Mouse (Mus musculus): ENCODE results near the gene Son.

Gene Son

GRCm38 (mm10) chr16:91647461-91648219, at the start of gene Son:
Son (plus strand) TSS chr16:91647506.
- peak; percentile 98 for DNase-seq (ENCODE audit: low read depth)

DNA sequence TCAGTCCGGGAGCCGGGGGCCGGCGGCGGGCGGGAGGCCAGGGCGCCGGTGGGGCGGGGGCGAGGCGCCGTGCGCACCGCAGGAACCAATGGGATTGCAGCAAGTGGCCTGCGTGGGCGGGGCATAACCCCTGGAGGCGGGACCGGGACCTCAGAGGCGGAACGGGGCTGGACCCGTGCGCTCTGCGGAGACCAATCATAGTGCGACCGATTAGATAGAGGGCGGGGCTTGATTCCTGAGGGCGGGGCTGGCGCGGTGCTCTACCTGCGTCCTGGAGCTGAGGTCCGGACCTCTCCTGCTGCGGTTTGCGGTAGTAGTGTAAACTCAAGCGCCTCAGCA, 49.7 kb upstream of the Son start, which contains the start of gene Tmem50b:
Tmem50b (minus strand) TSS at position 129 of the 339 bp plus-strand sequence.
- DNase-seq (ENCODE audit: low read depth), result peak; percentile 97

DNA sequence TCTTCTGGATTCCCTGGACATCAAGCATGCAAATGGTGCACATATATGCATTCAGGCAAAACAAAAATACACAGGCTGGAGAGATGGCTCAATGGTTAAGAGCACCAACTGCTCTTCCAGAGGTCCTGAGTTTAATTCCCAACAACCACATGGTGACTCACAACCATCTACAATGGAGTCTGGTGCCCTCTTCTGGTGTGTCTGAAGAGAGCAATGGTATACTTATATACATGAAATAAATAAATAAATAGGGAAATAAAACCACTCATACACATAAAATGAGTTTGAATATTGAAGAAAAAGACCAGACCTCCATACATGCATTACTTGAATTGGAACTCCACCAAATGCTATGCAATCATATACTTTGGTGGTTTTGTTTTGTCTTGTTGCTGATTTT, 48.1 kb upstream of the Son start:
- DNase-seq (ENCODE audit: low read depth), result peak; percentile 62

DNA sequence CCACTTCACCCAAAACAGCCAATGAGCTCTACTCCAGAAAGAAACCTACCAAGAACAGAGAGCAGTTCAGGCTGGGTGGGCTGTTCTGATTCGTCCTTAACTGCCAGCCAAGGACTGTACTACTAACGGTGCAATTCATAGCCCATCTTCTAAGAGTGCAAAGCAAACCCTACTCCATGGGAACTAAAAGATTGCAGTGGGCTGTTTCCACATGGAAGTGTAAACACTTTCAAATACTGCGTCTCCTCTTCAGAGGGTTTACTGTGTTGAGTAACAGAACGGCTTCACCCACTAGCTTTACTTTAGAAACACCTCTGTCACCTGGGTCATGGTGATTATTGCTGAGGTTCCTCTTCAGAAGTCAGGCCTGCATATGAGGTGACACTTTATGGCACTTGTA, 46.2 kb upstream of the Son start:
- no peak for DNase-seq (ENCODE audit: low read depth)

- no peak for DNase-seq (ENCODE audit: low read depth)
Measured at GRCm38 (mm10) chr16:91601693-91602092, 45.6 kb upstream of the Son start.

DNA sequence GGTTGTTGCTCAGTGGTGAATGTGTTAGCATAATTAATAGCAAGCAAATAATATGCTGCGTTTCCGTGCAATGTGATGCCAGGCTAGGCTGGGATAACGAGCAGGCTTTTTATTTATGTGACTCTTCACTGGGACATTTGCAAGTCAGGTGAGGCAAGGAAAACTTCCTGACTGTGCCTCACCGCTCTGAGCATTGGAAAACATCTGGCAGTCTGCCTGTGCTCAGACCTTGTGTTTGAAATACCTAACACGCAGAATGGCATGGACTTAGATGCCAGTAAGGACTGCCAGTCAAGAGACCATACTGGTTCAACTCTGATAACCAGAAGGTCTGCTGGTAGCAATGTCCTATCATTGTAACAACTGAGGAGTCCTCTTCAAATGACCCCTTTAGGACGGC, 42.1 kb upstream of the Son start:
- DNase-seq (ENCODE audit: low read depth), result no peak

- peak; percentile 87 for DNase-seq (ENCODE audit: low read depth)
Measured at GRCm38 (mm10) chr16:91606958-91607357, 40.3 kb upstream of the Son start.

- peak; percentile 65 for DNase-seq (ENCODE audit: low read depth)
Measured at GRCm38 (mm10) chr16:91609501-91610245, 37.6 kb upstream of the Son start.

DNA sequence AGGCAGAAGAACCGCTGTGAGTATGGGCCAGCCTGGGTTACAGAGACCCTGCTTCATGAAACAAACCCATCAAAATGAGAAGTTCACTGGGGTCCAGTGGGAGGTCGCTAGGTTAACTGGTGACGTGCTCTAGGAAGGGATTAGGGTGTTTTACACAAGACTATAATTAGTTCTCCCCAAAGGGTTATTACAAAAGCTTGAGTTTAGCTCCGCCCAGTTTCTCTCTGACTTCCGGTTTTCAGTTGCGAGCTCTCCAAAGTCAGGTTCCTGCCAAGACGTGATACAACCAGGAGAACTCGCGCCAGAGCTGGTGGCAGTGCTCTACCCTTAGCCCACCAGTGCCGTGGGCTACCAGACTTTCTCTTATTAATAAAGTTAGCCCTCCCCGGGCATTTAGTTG, 36.1 kb upstream of the Son start:
- DNase-seq (ENCODE audit: low read depth), result peak; percentile 64

DNA sequence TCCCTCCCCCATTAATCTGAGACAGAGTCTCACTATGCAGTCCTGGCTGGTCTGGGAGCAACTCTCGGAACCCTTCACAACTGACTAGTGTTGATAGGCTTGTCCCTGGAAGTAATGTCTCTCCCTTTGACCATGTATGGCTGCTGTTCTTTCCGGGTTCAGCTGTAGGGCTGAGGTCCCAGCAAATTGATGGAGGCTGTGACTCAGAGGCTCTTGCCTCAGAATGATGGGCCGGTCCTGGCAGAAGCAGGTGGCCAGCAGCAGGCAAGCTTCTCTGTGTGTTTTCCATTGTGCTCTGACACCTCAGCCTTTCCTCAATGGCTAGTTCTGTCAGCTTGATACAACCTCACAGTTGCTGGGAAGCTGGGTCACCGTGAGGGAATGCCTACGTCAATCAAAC, 34.8 kb upstream of the Son start:
- DNase-seq (ENCODE audit: low read depth), result peak; percentile 58

GRCm38 (mm10) chr16:91614552-91614951, 32.8 kb upstream of the Son start:
- peak; percentile 53 for DNase-seq (ENCODE audit: low read depth)

GRCm38 (mm10) chr16:91618511-91619501, 28.5 kb upstream of the Son start, which contains the start of gene Dnajc28:
Dnajc28 (minus strand) TSS chr16:91619026.
- DNase-seq (ENCODE audit: low read depth), result peak; percentile 76

DNA sequence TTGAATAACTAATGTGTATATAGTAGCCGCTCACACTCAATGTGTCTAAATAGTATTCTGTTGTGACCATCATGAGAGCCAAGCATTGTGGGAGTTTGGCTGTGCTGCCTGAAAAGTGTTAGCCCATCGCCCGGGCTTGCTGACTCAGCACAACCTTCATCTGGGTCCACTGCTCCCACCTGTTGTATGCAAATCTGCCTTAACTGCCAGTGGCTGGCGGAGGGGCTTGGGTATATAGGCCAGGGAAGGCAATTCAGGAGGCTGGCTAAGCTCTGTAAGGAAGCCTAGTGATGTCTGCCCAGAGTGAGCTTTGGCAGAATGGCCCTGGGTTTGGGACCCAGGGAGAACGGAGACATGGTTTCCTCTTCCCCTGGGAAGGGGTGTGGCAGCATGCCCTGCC, 27.1 kb upstream of the Son start:
- DNase-seq (ENCODE audit: low read depth), result no peak

GRCm38 (mm10) chr16:91620991-91621390, 26.3 kb upstream of the Son start:
- no peak for DNase-seq (ENCODE audit: low read depth)

DNA sequence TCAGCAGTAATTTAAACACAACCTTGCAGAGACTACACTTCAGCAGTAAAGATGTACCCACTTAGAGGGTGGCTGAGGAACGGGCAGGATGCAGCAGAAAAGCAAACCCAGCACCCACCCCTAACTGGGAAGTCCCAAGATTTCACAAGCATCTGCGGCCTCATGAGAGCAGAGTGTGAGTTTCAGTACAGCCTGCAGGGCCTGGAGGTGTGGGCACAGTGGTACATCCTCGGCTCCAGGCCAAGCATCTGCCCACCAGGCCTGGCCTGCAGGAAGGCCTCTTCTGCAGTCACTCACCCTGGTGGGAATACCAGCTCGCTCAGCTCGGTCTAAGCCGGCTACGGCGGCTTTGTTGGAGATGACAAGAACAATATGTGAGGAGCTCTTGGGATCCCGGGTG, 24.2 kb upstream of the Son start:
- no peak for DNase-seq (ENCODE audit: low read depth)

DNA sequence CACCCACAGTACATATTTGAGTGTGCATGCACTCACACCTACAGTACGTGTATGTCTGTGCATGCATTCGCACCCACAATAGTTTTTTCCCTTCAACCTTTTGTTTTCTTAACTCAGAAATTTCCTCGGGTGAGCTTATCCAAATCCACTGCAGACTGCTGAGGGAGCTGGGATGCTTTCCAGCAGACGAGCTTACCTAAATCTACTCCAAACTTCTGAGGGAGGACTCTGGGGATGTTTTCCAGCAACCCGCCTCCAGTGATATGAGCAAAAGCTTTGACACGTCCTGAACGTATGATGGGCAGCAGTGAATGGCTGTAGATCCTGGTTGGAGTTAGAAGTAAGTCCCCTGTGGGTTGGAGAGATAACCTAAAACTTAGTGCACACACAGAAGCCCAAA, 19.5 kb upstream of the Son start:
- DNase-seq (ENCODE audit: low read depth), result no peak

DNA sequence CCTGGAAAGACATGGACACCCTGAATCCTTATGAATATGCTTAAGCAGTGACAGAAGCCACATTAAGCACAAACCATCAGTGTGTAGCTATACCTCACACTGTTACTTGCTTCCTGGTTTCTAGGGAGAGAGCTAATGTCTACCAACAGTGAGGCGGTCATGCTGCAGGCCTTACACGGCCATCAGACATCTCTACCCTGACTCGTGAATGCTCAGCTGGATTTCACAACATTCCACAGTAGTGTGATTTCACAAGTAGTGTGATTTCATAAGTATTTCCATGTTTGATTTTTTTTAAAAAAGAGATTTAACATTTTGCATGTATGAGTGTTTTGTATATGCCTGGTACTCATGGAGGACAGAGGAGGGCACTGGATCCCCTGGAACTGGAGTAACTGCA, 18.6 kb upstream of the Son start:
- DNase-seq (ENCODE audit: low read depth), result peak; percentile 47

- no peak for DNase-seq (ENCODE audit: low read depth)
Measured at GRCm38 (mm10) chr16:91629749-91630148, 17.6 kb upstream of the Son start.

DNA sequence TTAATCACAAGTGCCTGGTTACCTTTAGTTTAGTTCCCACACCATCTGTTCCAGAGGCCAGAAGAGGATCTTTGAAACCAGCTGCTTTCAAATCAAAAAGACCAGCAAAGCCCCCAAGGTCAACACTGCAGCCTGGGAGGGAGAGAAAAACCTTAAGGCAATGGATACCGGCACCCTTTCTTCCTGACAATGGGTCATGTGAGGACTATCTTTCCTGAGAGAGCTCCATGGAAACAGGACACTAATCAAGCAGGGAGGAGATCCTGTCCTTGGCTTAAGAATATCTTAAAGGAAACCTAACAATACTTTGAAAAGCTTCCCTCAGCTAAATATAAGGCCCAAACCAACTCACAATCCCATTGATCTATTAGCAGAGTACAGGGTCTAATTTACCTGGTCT, 16.7 kb upstream of the Son start:
- no peak for DNase-seq (ENCODE audit: low read depth)

- no peak for DNase-seq (ENCODE audit: low read depth)
Measured at GRCm38 (mm10) chr16:91632439-91632838, 14.9 kb upstream of the Son start.

GRCm38 (mm10) chr16:91632940-91633339, 14.4 kb upstream of the Son start:
- no peak for DNase-seq (ENCODE audit: low read depth)

GRCm38 (mm10) chr16:91633641-91634040, 13.7 kb upstream of the Son start:
- DNase-seq (ENCODE audit: low read depth), result no peak

Data from 416B (cell line).